Comparison of ENCODE assay signal across 17 mouse cellular contexts in genomic region chr11:69356544-69356943, GRCm38 (mm10).
"Had no signal": no experiment of that assay in that cellular context is flagged by ENCODE, and none has a peak within 500 bp of the region (broad histone marks: within the 10 kb centered on the region; RNA-seq: fewer than 3 reads in every experiment).

No protein-coding gene starts in this region.

- H3K4me2 ChIP-seq: neural tube, embryonic 12.5 days; neural tube, embryonic 13.5 days; neural tube, embryonic 15.5 days; stomach, embryonic 15.5 days had no signal

- H3K4me3 ChIP-seq: neural tube, embryonic 12.5 days; neural tube, embryonic 13.5 days; neural tube, embryonic 15.5 days; stomach, embryonic 15.5 days had no signal

- H3K27ac ChIP-seq: neural tube, embryonic 12.5 days; neural tube, embryonic 13.5 days; neural tube, embryonic 15.5 days; stomach, embryonic 15.5 days; stomach, postnatal 0 days had no signal

- H3K4me1 ChIP-seq: neural tube, embryonic 12.5 days; neural tube, embryonic 13.5 days; stomach, embryonic 15.5 days had no signal

- H3K9me3 ChIP-seq: neural tube, embryonic 12.5 days; neural tube, embryonic 13.5 days; neural tube, embryonic 15.5 days; stomach, embryonic 15.5 days had no signal

- H3K27me3 ChIP-seq: neural tube, embryonic 12.5 days; neural tube, embryonic 13.5 days; neural tube, embryonic 15.5 days; stomach, embryonic 15.5 days had no signal

- DNase-seq: retina, postnatal 1 day; right cerebral cortex, adult 18-20 months; right cerebral cortex, postnatal 14 days; right cerebral cortex, postnatal 25 days; right cerebral cortex, postnatal 4 days; spleen, adult 18-20 months; thymus, adult 18-20 months; thymus, adult 2 months; thymus, postnatal 14 days; thymus, postnatal 25 days; thymus, postnatal 36 days; thymus, postnatal 4 days had no signal

- H3K9ac ChIP-seq: neural tube, embryonic 12.5 days; neural tube, embryonic 13.5 days; neural tube, embryonic 15.5 days; stomach, embryonic 15.5 days had no signal
